19 mouse cellular contexts compared by ENCODE assay signal in the genomic region with DNA sequence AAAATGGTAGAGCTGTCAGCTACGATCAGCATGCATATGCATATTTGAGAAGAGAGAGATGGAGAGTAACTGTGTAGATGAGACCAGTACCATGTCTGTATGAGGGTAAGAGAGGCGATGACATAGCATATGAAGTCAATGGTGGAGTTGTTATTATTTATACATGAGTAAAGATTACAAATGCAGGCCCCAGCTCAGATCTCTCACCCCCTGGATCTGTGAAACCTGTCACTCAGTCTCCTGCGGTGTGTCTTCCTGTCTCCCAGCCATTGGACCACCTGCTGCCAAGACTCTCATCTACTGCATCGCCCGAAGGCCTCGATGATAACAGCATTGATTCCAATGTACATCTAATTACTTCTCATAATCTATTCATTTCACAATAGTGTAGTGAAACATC.
DNase-seq lines count a peak whose midpoint lies in the region; ATAC-seq and TF ChIP-seq lines count a peak whose summit lies in the region.
"Had no signal": no experiment of that assay in that cellular context is flagged by ENCODE, and none has a peak within 500 bp of the region (broad histone marks: within the 10 kb centered on the region; RNA-seq: fewer than 3 reads in every experiment).

No protein-coding gene starts in this region.

- H3K9ac ChIP-seq in hindbrain, embryonic 13.5 days: no peak overlapping the region
- H3K9ac ChIP-seq in hindbrain, embryonic 11.5 days (ENCODE audit: low read depth, low read length): no peak overlapping the region
- H3K9ac ChIP-seq in midbrain, embryonic 13.5 days (replicated peaks): no peak overlapping the region
- H3K9ac ChIP-seq: embryonic facial prominence, embryonic 15.5 days; heart, embryonic 13.5 days; limb, embryonic 13.5 days; liver, embryonic 14.5 days had no signal

- H3K9me3 ChIP-seq in hindbrain, embryonic 13.5 days: no peaks in the 10 kb centered on the region
- no peaks in the 10 kb centered on the region for H3K9me3 ChIP-seq in hindbrain, embryonic 11.5 days (ENCODE audit: control insufficient read depth, low read length)
- H3K9me3 ChIP-seq in midbrain, embryonic 13.5 days: no peaks in the 10 kb centered on the region
- H3K9me3 ChIP-seq: embryonic facial prominence, embryonic 15.5 days; forebrain, embryonic 10.5 days; heart, embryonic 13.5 days; limb, embryonic 13.5 days had no signal

- H3K4me3 ChIP-seq in hindbrain, embryonic 13.5 days: no peak overlapping the region
- H3K4me3 ChIP-seq in hindbrain, embryonic 11.5 days (ENCODE audit: low read depth, low read length): no peak overlapping the region
- H3K4me3 ChIP-seq in midbrain, embryonic 13.5 days (replicated peaks): no peak overlapping the region
- H3K4me3 ChIP-seq: embryonic facial prominence, embryonic 15.5 days; forebrain, embryonic 10.5 days; heart, embryonic 13.5 days; limb, embryonic 13.5 days; myocyte had no signal

- 67% methylated on average over 6 of the region's 6 CpGs for WGBS in hindbrain, embryonic 13.5 days
- WGBS in hindbrain, embryonic 11.5 days: 88% methylated on average over 6 of the region's 6 CpGs
- WGBS in midbrain, embryonic 13.5 days: 67% methylated on average over 6 of the region's 6 CpGs

- H3K36me3 ChIP-seq in hindbrain, embryonic 13.5 days: no peaks in the 10 kb centered on the region
- no peaks in the 10 kb centered on the region for H3K36me3 ChIP-seq in hindbrain, embryonic 11.5 days (ENCODE audit: control insufficient read depth, insufficient read depth, low read length)
- no peaks in the 10 kb centered on the region for H3K36me3 ChIP-seq in midbrain, embryonic 13.5 days
- H3K36me3 ChIP-seq: embryonic facial prominence, embryonic 15.5 days; forebrain, embryonic 10.5 days; heart, embryonic 13.5 days; limb, embryonic 13.5 days had no signal

- 0 out of 2 replicates have a peak, but pooled peaks cover 3% of the 10 kb centered on the region for H3K4me1 ChIP-seq in hindbrain, embryonic 13.5 days (replicated peaks)
- no peaks in the 10 kb centered on the region for H3K4me1 ChIP-seq in hindbrain, embryonic 11.5 days (replicated peaks; ENCODE audit: control insufficient read depth, insufficient read depth, low read length)
- H3K4me1 ChIP-seq in midbrain, embryonic 13.5 days (replicated peaks): peaks cover 4% of the 10 kb centered on the region; the same call in 1 of the 2 replicates
- H3K4me1 ChIP-seq: embryonic facial prominence, embryonic 15.5 days; forebrain, embryonic 10.5 days; heart, embryonic 13.5 days; limb, embryonic 13.5 days had no signal

- ATAC-seq in hindbrain, embryonic 13.5 days (ENCODE audit: low FRiP score): peak; percentile 52; the same call in 1 of the 2 replicates
- no peak for ATAC-seq in hindbrain, embryonic 11.5 days (ENCODE audit: low FRiP score)
- ATAC-seq in midbrain, embryonic 13.5 days: peak; percentile 79
- ATAC-seq: intestine, postnatal 0 days had no signal

- no peaks in the 10 kb centered on the region for H3K27me3 ChIP-seq in hindbrain, embryonic 13.5 days
- H3K27me3 ChIP-seq in hindbrain, embryonic 11.5 days (ENCODE audit: control insufficient read depth, insufficient read depth, low read length): no peaks in the 10 kb centered on the region
- H3K27me3 ChIP-seq in midbrain, embryonic 13.5 days: no peaks in the 10 kb centered on the region
- H3K27me3 ChIP-seq: embryonic facial prominence, embryonic 15.5 days; heart, embryonic 13.5 days; limb, embryonic 13.5 days had no signal

- no peak overlapping the region for H3K4me2 ChIP-seq in hindbrain, embryonic 13.5 days
- H3K4me2 ChIP-seq in hindbrain, embryonic 11.5 days (replicated peaks; ENCODE audit: low read depth, low read length): no peak overlapping the region
- H3K4me2 ChIP-seq in midbrain, embryonic 13.5 days (replicated peaks): no peak overlapping the region
- H3K4me2 ChIP-seq: embryonic facial prominence, embryonic 15.5 days; heart, embryonic 13.5 days; limb, embryonic 13.5 days had no signal

- DNase-seq in hindbrain, embryonic 11.5 days (ENCODE audit: low spot score): no peak
- peak; percentile 64 for DNase-seq in brain, embryonic 14.5 days (ENCODE audit: low read depth)
- peak; percentile 48 for DNase-seq in cerebellum, adult 9-11 months
- no peak for DNase-seq in adrenal gland, adult 18-20 months (ENCODE audit: low spot score in 2 of 2)
- DNase-seq in layer of hippocampus, adult 18-20 months (ENCODE audit: low spot score in 2 of 2): no peak
- DNase-seq in right cerebral cortex, postnatal 36 days (ENCODE audit: low spot score in 2 of 2): no peak
- DNase-seq: adrenal gland, postnatal 10 days; embryo, embryonic 11 days; heart, postnatal 36 days; kidney, postnatal 10 days had no signal

- no peak for TF ChIP-seq CTCF in brain, embryonic 14.5 days (IDR thresholded peaks at IDR 0.05; ENCODE audit: borderline replicate concordance, extremely low read depth, insufficient read depth, insufficient read length)

- no peak overlapping the region for H3K27ac ChIP-seq in hindbrain, embryonic 13.5 days
- no peak overlapping the region for H3K27ac ChIP-seq in hindbrain, embryonic 11.5 days (ENCODE audit: low read depth, low read length)
- H3K27ac ChIP-seq in midbrain, embryonic 13.5 days: no peak overlapping the region
- H3K27ac ChIP-seq: embryonic facial prominence, embryonic 15.5 days; forebrain, embryonic 10.5 days; heart, embryonic 13.5 days; limb, embryonic 13.5 days; liver, embryonic 14.5 days had no signal

- no peak for TF ChIP-seq POLR2A in brain, embryonic 14.5 days (IDR thresholded peaks at IDR 0.05; ENCODE audit: borderline replicate concordance, extremely low read depth, insufficient read depth, insufficient read length, poor library complexity, severe bottlenecking)

Comparison
In these comparisons a context has a peak if more than half of its experiments do, and no peak if none do; other contexts are left out.
1. DNase-seq: peak in brain, embryonic 14.5 days (single experiment) and cerebellum, adult 9-11 months (single experiment); none in hindbrain, embryonic 11.5 days (single experiment), adrenal gland, adult 18-20 months (0 of 2), layer of hippocampus, adult 18-20 months (0 of 2) and right cerebral cortex, postnatal 36 days (0 of 2).